Mouse (Mus musculus) forelimb bud, embryonic 11.5 days (tissue): ENCODE results near the gene Rgl1.
A peak's percentile ranks its signal among the peaks of the same experiment; 100 is the strongest.

Experiments
- DNase-seq: peaks from one replicate; pipeline ENCODE4 v3.0.0-alpha.2; 2012; ENCODE audit warnings: low read depth, low spot score

Rgl1 gene

GRCm38 (mm10) chr1:152717329-152717728, 48.8 kb downstream of the Rgl1 start:
- DNase-seq, result no peak

- DNase-seq, result no peak
These were observed 51.7 kb downstream of the Rgl1 start for GRCm38 (mm10) chr1:152714405-152714804.

- no peak for DNase-seq
These were observed 52.2 kb downstream of the Rgl1 start for GRCm38 (mm10) chr1:152713924-152714323.

GRCm38 (mm10) chr1:152711037-152711436, 55.1 kb downstream of the Rgl1 start:
- DNase-seq, result no peak

- DNase-seq, result no peak
These were observed 58.6 kb downstream of the Rgl1 start for GRCm38 (mm10) chr1:152707560-152707959.

- DNase-seq, result no peak
These were observed 62.2 kb downstream of the Rgl1 start for GRCm38 (mm10) chr1:152703941-152704340.

GRCm38 (mm10) chr1:152702920-152703319, 63.2 kb downstream of the Rgl1 start:
- no peak for DNase-seq

GRCm38 (mm10) chr1:152701066-152701465, 65.1 kb downstream of the Rgl1 start:
- no peak for DNase-seq

GRCm38 (mm10) chr1:152697341-152697740, 68.8 kb downstream of the Rgl1 start:
- DNase-seq, result no peak

- DNase-seq, result no peak
These were observed 70.7 kb downstream of the Rgl1 start for GRCm38 (mm10) chr1:152695491-152695890.

GRCm38 (mm10) chr1:152689968-152690367, 76.2 kb downstream of the Rgl1 start:
- DNase-seq, result no peak

- no peak for DNase-seq
These were observed 78.4 kb downstream of the Rgl1 start for GRCm38 (mm10) chr1:152687733-152688181.

- peak; percentile 82 for DNase-seq
These were observed 78.9 kb downstream of the Rgl1 start for GRCm38 (mm10) chr1:152687099-152687730.

- DNase-seq, result no peak
These were observed 80.6 kb downstream of the Rgl1 start for GRCm38 (mm10) chr1:152685531-152685930.

- DNase-seq, result no peak
These were observed 83.6 kb downstream of the Rgl1 start for GRCm38 (mm10) chr1:152682368-152683194.

- DNase-seq, result no peak
These were observed 84.3 kb downstream of the Rgl1 start for GRCm38 (mm10) chr1:152681676-152682367.

GRCm38 (mm10) chr1:152681116-152681515, 85.0 kb downstream of the Rgl1 start:
- no peak for DNase-seq

GRCm38 (mm10) chr1:152678451-152678850, 87.7 kb downstream of the Rgl1 start:
- DNase-seq, result no peak

- DNase-seq, result no peak
These were observed 88.5 kb downstream of the Rgl1 start for GRCm38 (mm10) chr1:152677482-152678211.

- DNase-seq, result no peak
These were observed 96.5 kb downstream of the Rgl1 start for GRCm38 (mm10) chr1:152669446-152670180.

- DNase-seq, result no peak
These were observed 105.7 kb downstream of the Rgl1 start for GRCm38 (mm10) chr1:152660436-152660835.
